Mouse (Mus musculus): Measurements from ENCODE around the gene Myh7. TPM values are rescaled to one million over a fixed set of nuclear protein-coding genes. Genes with fewer than 3 reads are reported as not detected.

The Myh7 gene
- polyA plus RNA-seq, 1 experiment from 2014 or later = 0.18 TPM

DNA sequence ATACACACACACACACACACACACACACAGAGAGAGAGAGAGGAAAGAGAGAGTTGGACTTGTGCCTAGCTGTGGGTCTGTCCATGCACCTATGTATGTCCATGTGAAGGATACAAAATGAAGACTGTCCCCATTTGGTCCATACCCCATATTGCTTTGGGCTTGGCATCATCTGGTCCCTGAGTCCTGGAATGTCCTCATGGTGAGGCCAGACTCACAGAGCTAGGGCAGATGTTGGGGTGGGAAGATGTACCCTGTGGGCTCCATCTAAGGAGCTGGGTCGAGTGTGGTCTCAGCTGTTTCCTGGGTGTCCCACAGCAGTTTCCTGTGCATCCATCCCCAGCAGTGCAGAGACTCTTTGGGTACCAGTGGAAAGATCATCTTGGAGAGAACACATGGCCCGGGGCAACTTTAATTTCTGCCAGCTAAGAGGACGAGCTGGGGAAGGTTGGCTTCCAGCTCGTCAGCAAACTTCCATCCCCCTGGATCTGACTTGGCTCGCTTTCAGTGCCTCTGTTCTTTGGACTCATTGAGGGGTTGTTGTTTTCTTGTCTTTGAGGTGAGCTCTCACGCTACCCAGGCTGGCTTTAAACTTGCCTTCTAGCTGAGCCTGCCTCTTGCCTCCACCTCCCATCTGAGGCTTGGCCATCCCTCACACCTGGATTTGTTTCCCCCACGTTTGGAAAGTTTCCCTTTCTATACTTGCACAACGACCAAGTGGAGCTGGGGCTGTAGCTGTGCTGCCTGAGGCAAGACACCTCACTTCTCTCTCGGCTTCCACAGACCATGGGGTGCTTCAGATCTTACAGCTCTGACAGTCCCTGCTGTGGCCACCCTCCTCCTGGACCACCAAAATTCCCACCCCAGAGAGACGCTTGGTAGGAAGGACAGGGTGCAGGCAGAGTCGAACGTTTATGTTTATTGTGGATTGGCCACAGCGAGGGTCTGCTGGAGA lies 53.1 kb downstream of the Myh7 start:
- 50% methylated on average over 13 of the region's 13 CpGs for WGBS (ENCODE audit: insufficient replicate concordance)
- H3K4me2 ChIP-seq (ENCODE audit: low read depth, low read length) = no peak overlapping the region
- TF ChIP-seq EP300 (IDR thresholded peaks at IDR 0.05; ENCODE audit: low read depth) (no peak), CTCF (IDR thresholded peaks at IDR 0.05; ENCODE audit: low read depth) (no peak)
- ATAC-seq (no peak), DNase-seq (no peak)
- no peaks in the 10 kb centered on the region for H3K27me3 ChIP-seq (ENCODE audit: insufficient read depth, low read length)
- H3K9me3 ChIP-seq (ENCODE audit: low read length) = no peaks in the 10 kb centered on the region
- H3K4me3 ChIP-seq (ENCODE audit: low read depth, low read length) = no peak overlapping the region
- H3K36me3 ChIP-seq (replicated peaks; ENCODE audit: insufficient read depth, low read length) = no peaks in the 10 kb centered on the region
- H3K9ac ChIP-seq (replicated peaks) = no peak overlapping the region
- no peaks in the 10 kb centered on the region for H3K4me1 ChIP-seq (ENCODE audit: insufficient read depth)
- H3K27ac ChIP-seq (ENCODE audit: low read depth) = no peak overlapping the region

- Histone ChIP-seq H3K36me3 (replicated peaks; ENCODE audit: insufficient read depth, low read length) (no peaks in the 10 kb centered on the region), H3K4me2 (ENCODE audit: low read depth, low read length) (no peak overlapping the region), H3K27ac (ENCODE audit: low read depth) (no peak overlapping the region), H3K9me3 (ENCODE audit: low read length) (no peaks in the 10 kb centered on the region), H3K9ac (replicated peaks) (no peak overlapping the region), H3K4me3 (ENCODE audit: low read depth, low read length) (no peak overlapping the region), H3K27me3 (ENCODE audit: insufficient read depth, low read length) (no peaks in the 10 kb centered on the region), H3K4me1 (ENCODE audit: insufficient read depth) (no peaks in the 10 kb centered on the region)
- 70% methylated on average over 3 of the region's 3 CpGs for WGBS (ENCODE audit: insufficient replicate concordance)
- no peak for ATAC-seq
- DNase-seq = no peak
- TF ChIP-seq CTCF (IDR thresholded peaks at IDR 0.05; ENCODE audit: low read depth) (no peak), EP300 (IDR thresholded peaks at IDR 0.05; ENCODE audit: low read depth) (no peak)
Measured at GRCm38 (mm10) chr14:54940176-54940530, 54.3 kb downstream of the Myh7 start.

DNA sequence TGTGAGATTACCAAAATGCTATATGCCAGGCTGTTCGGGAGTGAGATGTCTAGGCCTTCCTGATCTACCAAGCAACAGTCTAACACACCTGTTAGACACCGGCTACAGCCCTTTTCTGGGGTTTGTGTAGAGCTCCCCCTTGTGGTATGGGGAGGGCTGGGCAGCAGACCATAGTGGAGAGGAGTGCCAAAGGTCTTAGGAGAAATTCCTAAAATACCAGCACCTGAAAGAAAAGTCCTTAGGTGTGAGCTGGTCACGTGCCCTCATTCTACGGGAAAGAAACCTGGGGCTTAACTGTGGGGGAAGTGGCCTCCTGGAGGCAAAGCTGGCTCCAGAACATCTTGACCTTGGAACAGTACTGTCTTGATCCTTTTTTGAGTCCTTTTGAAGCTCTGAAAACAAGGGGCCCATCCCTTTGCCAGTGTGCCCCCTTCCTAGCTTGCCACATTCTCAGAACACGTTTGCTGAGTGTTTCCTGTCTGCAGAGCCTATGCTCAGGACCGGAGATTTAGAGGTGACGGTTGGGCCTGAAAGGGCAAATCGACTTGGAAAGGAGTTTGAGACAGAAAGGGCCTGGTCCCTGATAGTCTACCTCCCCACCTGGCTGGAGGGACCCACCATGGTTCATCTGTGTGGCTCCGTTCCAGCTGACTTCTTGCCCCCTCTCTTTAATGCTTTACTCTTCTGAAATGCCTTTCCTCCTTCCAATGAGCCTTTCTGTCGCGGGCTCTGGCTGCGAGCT lies 54.8 kb downstream of the Myh7 start:
- H3K9me3 ChIP-seq (ENCODE audit: low read length) = no peaks in the 10 kb centered on the region
- peak; percentile 60; the same call in 1 of the 2 replicates for ATAC-seq
- no peaks in the 10 kb centered on the region for H3K27me3 ChIP-seq (ENCODE audit: insufficient read depth, low read length)
- H3K36me3 ChIP-seq (replicated peaks; ENCODE audit: insufficient read depth, low read length) = no peaks in the 10 kb centered on the region
- H3K9ac ChIP-seq (replicated peaks) = no peak overlapping the region
- peak; percentile 66 for DNase-seq
- no peak overlapping the region for H3K27ac ChIP-seq (ENCODE audit: low read depth)
- H3K4me2 ChIP-seq (ENCODE audit: low read depth, low read length) = no peak overlapping the region
- H3K4me3 ChIP-seq (ENCODE audit: low read depth, low read length) = no peak overlapping the region
- 47% methylated on average over 12 of the region's 12 CpGs for WGBS (ENCODE audit: insufficient replicate concordance)
- peak; percentile 89 for TF ChIP-seq CTCF (IDR thresholded peaks at IDR 0.05; ENCODE audit: low read depth)
- TF ChIP-seq EP300 (IDR thresholded peaks at IDR 0.05; ENCODE audit: low read depth) = no peak
- no peaks in the 10 kb centered on the region for H3K4me1 ChIP-seq (ENCODE audit: insufficient read depth)

DNA sequence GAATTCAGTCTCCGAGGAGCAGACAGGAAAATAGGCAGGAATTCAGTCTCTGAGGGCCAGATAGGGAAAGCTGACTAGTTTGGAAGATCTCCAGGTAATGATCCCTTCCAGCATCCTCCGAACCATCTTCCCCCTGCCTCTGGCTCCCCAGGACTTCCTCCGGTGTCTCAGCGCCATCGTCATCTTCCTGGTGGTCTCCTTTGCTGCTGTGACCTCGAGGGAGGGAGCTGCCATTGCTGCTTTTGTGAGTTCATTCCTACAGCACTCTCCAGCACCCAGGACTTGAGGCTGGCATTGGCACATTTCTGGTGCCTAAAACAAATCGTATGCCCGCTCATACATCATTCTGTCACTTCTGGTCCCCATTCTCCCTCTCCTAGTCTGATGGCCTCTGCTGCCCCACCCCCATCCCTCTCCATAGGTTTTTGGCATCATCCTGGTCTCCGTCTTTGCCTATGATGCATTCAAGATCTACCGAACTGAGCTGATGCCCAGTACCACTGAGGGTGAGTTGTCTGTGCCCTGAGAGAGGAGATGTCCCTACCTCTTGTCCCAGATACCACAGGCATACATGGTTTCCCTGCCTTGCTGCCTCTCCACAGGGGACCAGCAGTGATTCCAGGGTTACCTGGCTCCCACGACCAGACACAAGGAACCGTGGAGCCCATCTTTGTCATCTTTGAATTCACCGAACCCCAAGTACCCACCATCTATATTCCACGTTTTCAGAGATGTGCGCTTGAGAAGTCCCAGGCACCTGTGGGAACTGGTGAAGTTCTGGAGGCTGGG lies 55.8 kb downstream of the Myh7 start:
- H3K9ac ChIP-seq (replicated peaks) = no peak overlapping the region
- H3K4me3 ChIP-seq (ENCODE audit: low read depth, low read length) = no peak overlapping the region
- H3K4me1 ChIP-seq (ENCODE audit: insufficient read depth) = no peaks in the 10 kb centered on the region
- 71% methylated on average over 15 of the region's 15 CpGs for WGBS (ENCODE audit: insufficient replicate concordance)
- TF ChIP-seq EP300 (IDR thresholded peaks at IDR 0.05; ENCODE audit: low read depth) (no peak), CTCF (IDR thresholded peaks at IDR 0.05; ENCODE audit: low read depth) (no peak)
- H3K9me3 ChIP-seq (ENCODE audit: low read length) = no peaks in the 10 kb centered on the region
- no peaks in the 10 kb centered on the region for H3K36me3 ChIP-seq (replicated peaks; ENCODE audit: insufficient read depth, low read length)
- H3K4me2 ChIP-seq (ENCODE audit: low read depth, low read length) = no peak overlapping the region
- ATAC-seq (no peak), DNase-seq (no peak)
- no peaks in the 10 kb centered on the region for H3K27me3 ChIP-seq (ENCODE audit: insufficient read depth, low read length)
- H3K27ac ChIP-seq (ENCODE audit: low read depth) = no peak overlapping the region

- TF ChIP-seq EP300 (IDR thresholded peaks at IDR 0.05; ENCODE audit: low read depth) = no peak
- no peak for TF ChIP-seq CTCF (IDR thresholded peaks at IDR 0.05; ENCODE audit: low read depth)
- Histone ChIP-seq H3K36me3 (replicated peaks; ENCODE audit: insufficient read depth, low read length) (no peaks in the 10 kb centered on the region), H3K4me2 (ENCODE audit: low read depth, low read length) (no peak overlapping the region), H3K27ac (ENCODE audit: low read depth) (no peak overlapping the region), H3K27me3 (ENCODE audit: insufficient read depth, low read length) (no peaks in the 10 kb centered on the region), H3K9me3 (ENCODE audit: low read length) (no peaks in the 10 kb centered on the region), H3K9ac (replicated peaks) (no peak overlapping the region), H3K4me3 (ENCODE audit: low read depth, low read length) (no peak overlapping the region), H3K4me1 (ENCODE audit: insufficient read depth) (no peaks in the 10 kb centered on the region)
- ATAC-seq (no peak), DNase-seq (no peak)
- WGBS (ENCODE audit: insufficient replicate concordance) = 78% methylated on average over 16 of the region's 16 CpGs
Measured at GRCm38 (mm10) chr14:54937361-54938182, 56.9 kb downstream of the Myh7 start.
